In genomic region chr12:55720319-55720718, GRCm38 (mm10) we compare ENCODE assay signal across 11 mouse cellular contexts.
A peak's percentile ranks its signal among the peaks of the same experiment; 100 is the strongest.
DNase-seq lines count a peak whose midpoint lies in the region; ATAC-seq and TF ChIP-seq lines count a peak whose summit lies in the region.
"Had no signal": no experiment of that assay in that cellular context is flagged by ENCODE, and none has a peak within 500 bp of the region (broad histone marks: within the 10 kb centered on the region; RNA-seq: fewer than 3 reads in every experiment).

No protein-coding gene starts in this region.

- TF ChIP-seq EP300 in MEL (IDR thresholded peaks at IDR 0.05; ENCODE audit: low read depth in 1 of 2, low read length in 2 of 2): no peak

- H3K36me3 ChIP-seq in kidney, embryonic 16.5 days (ENCODE audit: insufficient read depth, low read length): peaks cover 25% of the 10 kb centered on the region
- peaks cover 0 to 3% of the 10 kb centered on the region in 2 experiments; a peak in 1 of 4 replicates for H3K36me3 ChIP-seq in MEL (ENCODE audit: control insufficient read depth in 1 of 2, insufficient read depth in 2 of 2, low read length in 2 of 2)

- no peak overlapping the region for H3K27ac ChIP-seq in kidney, embryonic 16.5 days (ENCODE audit: low read length)
- H3K27ac ChIP-seq in MEL (ENCODE audit: control insufficient read depth, low read depth, low read length): no peak overlapping the region
- H3K27ac ChIP-seq in cerebellum, adult 2 months (ENCODE audit: insufficient read depth, low read length): no peak overlapping the region
- H3K27ac ChIP-seq: stomach, embryonic 15.5 days had no signal

- no peak for ATAC-seq in kidney, embryonic 16.5 days (ENCODE audit: low FRiP score, low TSS enrichment)
- peak; percentile 66 for ATAC-seq in CD4-positive, CD25-positive, alpha-beta regulatory T cell, adult 4 months
- peak; percentile 46; the same call in 1 of the 2 replicates for ATAC-seq in granulocyte monocyte progenitor cell, adult 5-6 weeks (replicated peaks; ENCODE audit: poor library complexity, severe bottlenecking)

- H3K27me3 ChIP-seq in kidney, embryonic 16.5 days (ENCODE audit: insufficient read depth, low read length): no peaks in the 10 kb centered on the region
- H3K27me3 ChIP-seq in MEL (ENCODE audit: control insufficient read depth in 1 of 2, insufficient read depth in 2 of 2, low read length in 2 of 2): no peaks in the 10 kb centered on the region
- no peaks in the 10 kb centered on the region for H3K27me3 ChIP-seq in cerebellum, adult 2 months (ENCODE audit: control insufficient read depth, insufficient read depth, low read length)
- H3K27me3 ChIP-seq: megakaryocyte, embryonic 14.5 days; stomach, embryonic 15.5 days had no signal

- no peak overlapping the region for H3K4me3 ChIP-seq in kidney, embryonic 16.5 days (ENCODE audit: low read length)
- H3K4me3 ChIP-seq in MEL (ENCODE audit: control insufficient read depth in 1 of 2, insufficient read depth in 1 of 2, low read depth in 2 of 2, low read length in 2 of 2): no peak overlapping the region
- H3K4me3 ChIP-seq in cerebellum, adult 2 months (replicated peaks; ENCODE audit: insufficient read depth, low read depth, low read length): no peak overlapping the region
- H3K4me3 ChIP-seq: megakaryocyte, embryonic 14.5 days; stomach, embryonic 15.5 days had no signal

- peak; percentile 19 for DNase-seq in kidney, postnatal 14 days
- DNase-seq in MEL (ENCODE audit: low read depth, low spot score): peak; percentile 69
- no peak for DNase-seq in gastrocnemius, adult 8-10 months (ENCODE audit: low spot score in 2 of 2)
- DNase-seq in ovary, postnatal 36 days (ENCODE audit: low spot score): no peak
- DNase-seq in cerebellum, adult 2 months: no peak
- DNase-seq: cerebellum, adult 9-11 months had no signal

- H3K9me3 ChIP-seq in kidney, embryonic 16.5 days (ENCODE audit: low read length): no peaks in the 10 kb centered on the region
- H3K9me3 ChIP-seq in MEL (replicated peaks; ENCODE audit: insufficient read depth, low read length): no peaks in the 10 kb centered on the region
- H3K9me3 ChIP-seq: megakaryocyte, embryonic 14.5 days; stomach, embryonic 15.5 days had no signal

- TF ChIP-seq POLR2A in MEL (IDR thresholded peaks at IDR 0.05; ENCODE audit: control insufficient read depth in 1 of 2, insufficient read depth in 1 of 2, low read depth in 1 of 2, low read length in 2 of 2, poor library complexity in 1 of 2): no peak
- no peak for TF ChIP-seq POLR2A in cerebellum, adult 2 months (IDR thresholded peaks at IDR 0.05; ENCODE audit: borderline replicate concordance, insufficient read depth, low read length)

- no peak overlapping the region for H3K9ac ChIP-seq in kidney, embryonic 16.5 days (replicated peaks; ENCODE audit: low read length)
- no peak overlapping the region for H3K9ac ChIP-seq in MEL (ENCODE audit: control insufficient read depth, low read depth, low read length, poor library complexity, severe bottlenecking)
- H3K9ac ChIP-seq: stomach, embryonic 15.5 days had no signal

- no peak overlapping the region for H3K4me2 ChIP-seq in kidney, embryonic 16.5 days (replicated peaks; ENCODE audit: low read depth, low read length)
- H3K4me2 ChIP-seq: stomach, embryonic 15.5 days had no signal

- 77% methylated on average over 1 of the region's 1 CpGs for WGBS in kidney, embryonic 16.5 days
- WGBS in cerebellum, adult 2 months: 59% methylated on average over 1 of the region's 1 CpGs

- TF ChIP-seq RAD21 in MEL (IDR thresholded peaks at IDR 0.05; ENCODE audit: low read depth, low read length): peak; percentile 93

- no peaks in the 10 kb centered on the region for H3K4me1 ChIP-seq in kidney, embryonic 16.5 days (ENCODE audit: insufficient read depth, low read length)
- H3K4me1 ChIP-seq in MEL (ENCODE audit: control insufficient read depth in 1 of 2, insufficient read depth in 2 of 2, low read length in 2 of 2): no peaks in the 10 kb centered on the region
- H3K4me1 ChIP-seq in cerebellum, adult 2 months (ENCODE audit: control insufficient read depth, insufficient read depth, low read length): no peaks in the 10 kb centered on the region
- H3K4me1 ChIP-seq: megakaryocyte, embryonic 14.5 days; stomach, embryonic 15.5 days had no signal

- H3K79me2 ChIP-seq in MEL (ENCODE audit: control insufficient read depth, insufficient read depth, low read length, poor library complexity): no peaks in the 10 kb centered on the region

- peak; percentile 22 to 93 (median 74); a peak in 5 of 6 replicates for TF ChIP-seq CTCF in MEL (IDR thresholded peaks at IDR 0.05 in 2 of 3, conservative IDR thresholded peaks at IDR 0.05 in 1 of 3; ENCODE audit: control insufficient read depth in 1 of 3, insufficient read depth in 1 of 3, low read depth in 2 of 3, low read length in 3 of 3, poor library complexity in 1 of 3, severe bottlenecking in 1 of 3)
- no peak; the same call in 1 of the 2 replicates for TF ChIP-seq CTCF in cerebellum, adult 2 months (IDR thresholded peaks at IDR 0.05; ENCODE audit: borderline replicate concordance, insufficient read depth, low read depth, low read length)

TF ChIP-seq in MEL, 35 proteins besides CTCF, POLR2A, EP300 and RAD21:
- TF ChIP-seq JUND (IDR thresholded peaks at IDR 0.05; ENCODE audit: low read depth, low read length): no peak
- TF ChIP-seq NRF1 (IDR thresholded peaks at IDR 0.05; ENCODE audit: insufficient read depth, low read depth, low read length, poor library complexity, severe bottlenecking): no peak
- TF ChIP-seq ZC3H11A (IDR thresholded peaks at IDR 0.05; ENCODE audit: low read depth, low read length): peak; percentile 70
- no peak for TF ChIP-seq USF2 (IDR thresholded peaks at IDR 0.05; ENCODE audit: borderline replicate concordance in 1 of 2, insufficient read depth in 1 of 2, low read depth in 1 of 2, low read length in 2 of 2)
- TF ChIP-seq GATA1 (IDR thresholded peaks at IDR 0.05; ENCODE audit: low read depth, low read length): peak; percentile 78
- TF ChIP-seq ZNF384 (IDR thresholded peaks at IDR 0.05; ENCODE audit: low read depth, low read length): no peak
- TF ChIP-seq MYC (IDR thresholded peaks at IDR 0.05; ENCODE audit: low read depth, low read length): no peak
- TF ChIP-seq CHD1 (IDR thresholded peaks at IDR 0.05; ENCODE audit: low read depth, low read length): no peak
- no peak for TF ChIP-seq CHD2 (IDR thresholded peaks at IDR 0.05; ENCODE audit: low read length)
- TF ChIP-seq UBTF (IDR thresholded peaks at IDR 0.05; ENCODE audit: borderline replicate concordance, insufficient read depth, low read depth, low read length): no peak
- no peak for TF ChIP-seq TBP (IDR thresholded peaks at IDR 0.05; ENCODE audit: low read depth, low read length)
- TF ChIP-seq E2F4 (IDR thresholded peaks at IDR 0.05; ENCODE audit: borderline replicate concordance, low read depth, low read length): no peak
- peak; percentile 82 for TF ChIP-seq SMC3 (IDR thresholded peaks at IDR 0.05; ENCODE audit: low read depth, low read length)
- no peak for TF ChIP-seq TAL1 (IDR thresholded peaks at IDR 0.05; ENCODE audit: low read length)
- no peak for TF ChIP-seq MAZ (IDR thresholded peaks at IDR 0.05; ENCODE audit: low read depth, low read length)
- TF ChIP-seq MYB (IDR thresholded peaks at IDR 0.05; ENCODE audit: low read depth, low read length): no peak
- TF ChIP-seq MAX (IDR thresholded peaks at IDR 0.05; ENCODE audit: low read length): no peak
- TF ChIP-seq SIN3A (IDR thresholded peaks at IDR 0.05; ENCODE audit: low read length): no peak
TF ChIP-seq in MEL: peak in this region for 3.

Comparison
In these comparisons a context has a peak if more than half of its experiments do, and no peak if none do; other contexts are left out.
1. DNase-seq: peak in kidney, postnatal 14 days (single experiment) and MEL (single experiment); none in gastrocnemius, adult 8-10 months (0 of 2), ovary, postnatal 36 days (single experiment) and cerebellum, adult 2 months (0 of 2).